Mouse (Mus musculus) liver, embryonic 15.5 days (tissue): ENCODE results near the gene Abca7. TPM values are rescaled to one million over a fixed set of nuclear protein-coding genes. Genes with fewer than 3 reads are reported as not detected.
A peak's percentile ranks its signal among the peaks of the same experiment; 100 is the strongest.

Experiments
- ATAC-seq: fragments of 200-750 bp; cut with Nextera tagmentation; 2 replicates; pipeline ENCODE4 v1.8.0; 2017; ENCODE audit warnings: moderate number of reproducible peaks, mild to moderate bottlenecking, moderate library complexity; ENCODE audit not compliant: insufficient read depth
- H3K27ac ChIP-seq: fragments of 300-500 bp; sonication (generic); replicated peaks from 2 replicates; pipeline ENCODE4 v1.5.1; 2015; ENCODE audit warnings: mild to moderate bottlenecking, inconsistent platforms
- H3K27me3 ChIP-seq: fragments of 300-500 bp; sonication (generic); 2 replicates; pipeline ENCODE4 v1.6.1; 2015; ENCODE audit warnings: mild to moderate bottlenecking, inconsistent platforms
- H3K36me3 ChIP-seq: fragments of 300-500 bp; sonication (generic); replicated peaks from 2 replicates; pipeline ENCODE4 v1.6.1; 2015; ENCODE audit warnings: moderate library complexity, mild to moderate bottlenecking, inconsistent platforms
- H3K4me1 ChIP-seq: fragments of 300-500 bp; sonication (generic); replicated peaks from 2 replicates; pipeline ENCODE4 v1.6.1; 2015; ENCODE audit warnings: inconsistent platforms
- H3K4me2 ChIP-seq: fragments of 300-500 bp; sonication (generic); 2 replicates; pipeline ENCODE4 v1.6.1; 2015; ENCODE audit warnings: moderate library complexity, mild to moderate bottlenecking, inconsistent platforms
- H3K4me3 ChIP-seq: fragments of 300-500 bp; sonication (generic); replicated peaks from 2 replicates; pipeline ENCODE4 v1.5.1; 2015; ENCODE audit warnings: mild to moderate bottlenecking, inconsistent platforms
- H3K9ac ChIP-seq: fragments of 300-500 bp; sonication (generic); 2 replicates; pipeline ENCODE4 v1.6.1; 2015; ENCODE audit warnings: moderate library complexity, mild to moderate bottlenecking, inconsistent platforms
- H3K9me3 ChIP-seq: fragments of 300-500 bp; sonication (generic); replicated peaks from 2 replicates; pipeline ENCODE4 v1.6.1; 2016; ENCODE audit warnings: inconsistent platforms
- WGBS: fragments of 180-500 bp; shearing (Covaris S2); methylation state at CpG from one replicate; pipeline ENCODE4 v1.1.7; 2015; ENCODE audit warnings: mixed read lengths; ENCODE audit not compliant: insufficient replicate concordance; 5-methylcytosine and 5-hydroxymethylcytosine counted together
- polyA plus RNA-seq: library from polyadenylated mRNA; unstranded; fragments of >200 nt; fragmentation: Nextera tagmentation; extraction: Ambion mirVana; gene quantifications from 2 replicates; pipeline ENCODE4 v1.2.1, GENCODE M21; 2015

The Abca7 gene
- polyA plus RNA-seq, 1 experiment from 2014 or later, result 7.5 TPM

DNA sequence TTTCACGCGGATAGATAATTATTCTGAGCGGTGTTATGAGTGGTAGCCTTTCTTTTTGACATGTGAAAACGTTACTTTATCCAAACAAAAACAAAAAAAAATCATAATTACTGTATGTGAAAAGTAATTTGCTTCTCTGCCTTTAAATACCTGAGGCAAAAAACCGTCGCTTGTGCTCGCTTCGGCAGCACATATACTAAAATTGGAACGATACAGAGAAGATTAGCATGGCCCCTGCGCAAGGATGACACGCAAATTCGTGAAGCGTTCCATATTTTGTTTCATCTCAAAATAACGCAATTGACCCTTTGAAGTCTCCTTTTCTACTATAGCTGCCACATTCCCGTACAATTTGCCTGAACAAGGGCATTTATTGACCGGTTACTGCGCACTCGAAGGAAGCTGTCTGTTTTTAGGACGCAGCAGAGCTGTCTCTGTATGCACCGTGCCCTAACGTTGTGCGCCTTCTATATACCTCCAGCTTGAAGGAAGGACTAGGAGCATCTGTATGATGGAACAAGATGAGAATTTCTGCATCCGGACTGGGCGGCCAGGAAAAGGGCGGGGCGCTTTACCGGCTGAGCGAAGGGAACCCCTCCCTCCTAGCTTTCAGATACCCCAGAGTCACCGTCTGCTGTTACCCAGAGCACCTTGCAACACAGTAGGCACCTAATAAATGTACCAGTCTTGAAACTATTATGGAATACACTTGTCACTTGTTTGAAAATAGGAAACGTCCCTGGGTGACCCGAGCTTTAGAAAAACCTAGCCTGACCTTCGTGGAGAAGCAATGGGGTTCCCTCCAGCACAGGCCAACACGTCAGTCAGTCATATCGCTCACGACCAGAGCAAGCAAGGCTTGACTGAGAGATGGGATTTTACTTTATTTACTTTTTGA is 10.7 kb upstream of the Abca7 start:
- peak overlapping the region; percentile 88 for H3K9ac ChIP-seq
- H3K27ac ChIP-seq, result peak overlapping the region; percentile 99
- H3K4me2 ChIP-seq, result peak overlapping the region; percentile 91
- H3K36me3 ChIP-seq, result peaks cover 10% of the 10 kb centered on the region; the same call in 1 of the 2 replicates
- peaks cover 32% of the 10 kb centered on the region for H3K27me3 ChIP-seq
- no peaks in the 10 kb centered on the region for H3K9me3 ChIP-seq
- H3K4me1 ChIP-seq, result peaks cover 81% of the 10 kb centered on the region
- ATAC-seq, result peak; percentile 47
- 2% methylated on average over 35 of the region's 35 CpGs for WGBS
- H3K4me3 ChIP-seq, result peak overlapping the region; percentile 87

DNA sequence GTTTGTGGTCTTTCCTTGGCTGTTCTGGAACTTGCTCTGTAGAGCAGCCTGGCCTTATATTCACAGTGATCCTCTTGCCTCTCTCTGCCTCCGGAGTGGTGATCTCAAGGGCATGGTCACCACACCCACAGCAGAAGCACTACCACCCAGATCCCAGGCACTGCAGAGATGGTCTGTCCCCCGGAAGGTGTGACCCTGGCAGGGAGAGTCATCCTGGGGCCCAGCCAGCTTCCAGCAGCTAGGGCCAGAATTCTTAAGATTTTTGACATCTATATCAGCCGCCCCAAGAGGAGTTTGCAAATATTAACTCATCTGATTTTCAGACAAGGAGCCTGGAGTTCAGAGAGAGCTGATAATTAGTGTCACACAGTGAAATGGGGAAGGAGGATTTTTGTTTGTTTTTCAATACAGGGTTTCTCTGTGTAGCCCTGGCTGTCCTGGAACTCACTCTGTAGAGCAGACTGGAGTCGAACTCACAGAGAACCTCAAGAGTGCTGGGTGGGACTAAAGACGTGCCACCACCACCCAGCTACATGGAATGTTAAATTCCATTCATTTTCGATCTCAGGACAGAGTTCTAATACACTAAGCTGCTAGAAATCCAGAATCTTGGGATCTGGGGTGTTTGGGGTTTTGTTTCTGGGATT is 9.9 kb upstream of the Abca7 start:
- Histone ChIP-seq H3K9me3 (no peaks in the 10 kb centered on the region), H3K4me1 (peaks cover 81% of the 10 kb centered on the region), H3K4me2 (peak overlapping the region; percentile 91), H3K27me3 (peaks cover 38% of the 10 kb centered on the region), H3K27ac (peak overlapping the region; percentile 99), H3K9ac (peak overlapping the region; percentile 88), H3K4me3 (peak overlapping the region; percentile 87), H3K36me3 (peaks cover 9% of the 10 kb centered on the region)
- ATAC-seq, result peak; percentile 45
- WGBS, result 13% methylated on average over 6 of the region's 6 CpGs

- under 1% methylated on average over 11 of the region's 11 CpGs for WGBS
These were observed 9.3 kb upstream of the Abca7 start for GRCm38 (mm10) chr10:79986963-79987362.

GRCm38 (mm10) chr10:79987771-79988505 is 8.4 kb upstream of the Abca7 start:
- Histone ChIP-seq H3K27ac (peak overlapping the region; percentile 99), H3K4me2 (peak overlapping the region; percentile 91), H3K9me3 (no peaks in the 10 kb centered on the region), H3K4me3 (peak overlapping the region; percentile 61), H3K4me1 (peaks cover 68% of the 10 kb centered on the region), H3K36me3 (peaks cover 22% of the 10 kb centered on the region), H3K9ac (peak overlapping the region; percentile 88), H3K27me3 (peaks cover 38% of the 10 kb centered on the region)
- 16% methylated on average over 27 of the region's 27 CpGs for WGBS
- ATAC-seq, result no peak

More at GRCm38 (mm10) chr10:79986963-79987362, 9.3 kb upstream of the Abca7 start:
- Histone ChIP-seq H3K4me1 (peaks cover 75% of the 10 kb centered on the region), H3K36me3 (peaks cover 13% of the 10 kb centered on the region; the same call in 1 of the 2 replicates), H3K27me3 (peaks cover 38% of the 10 kb centered on the region), H3K4me3 (peak overlapping the region; percentile 87), H3K4me2 (peak overlapping the region; percentile 91), H3K9ac (peak overlapping the region; percentile 88), H3K27ac (peak overlapping the region; percentile 99), H3K9me3 (no peaks in the 10 kb centered on the region)
- ATAC-seq, result no peak

DNA sequence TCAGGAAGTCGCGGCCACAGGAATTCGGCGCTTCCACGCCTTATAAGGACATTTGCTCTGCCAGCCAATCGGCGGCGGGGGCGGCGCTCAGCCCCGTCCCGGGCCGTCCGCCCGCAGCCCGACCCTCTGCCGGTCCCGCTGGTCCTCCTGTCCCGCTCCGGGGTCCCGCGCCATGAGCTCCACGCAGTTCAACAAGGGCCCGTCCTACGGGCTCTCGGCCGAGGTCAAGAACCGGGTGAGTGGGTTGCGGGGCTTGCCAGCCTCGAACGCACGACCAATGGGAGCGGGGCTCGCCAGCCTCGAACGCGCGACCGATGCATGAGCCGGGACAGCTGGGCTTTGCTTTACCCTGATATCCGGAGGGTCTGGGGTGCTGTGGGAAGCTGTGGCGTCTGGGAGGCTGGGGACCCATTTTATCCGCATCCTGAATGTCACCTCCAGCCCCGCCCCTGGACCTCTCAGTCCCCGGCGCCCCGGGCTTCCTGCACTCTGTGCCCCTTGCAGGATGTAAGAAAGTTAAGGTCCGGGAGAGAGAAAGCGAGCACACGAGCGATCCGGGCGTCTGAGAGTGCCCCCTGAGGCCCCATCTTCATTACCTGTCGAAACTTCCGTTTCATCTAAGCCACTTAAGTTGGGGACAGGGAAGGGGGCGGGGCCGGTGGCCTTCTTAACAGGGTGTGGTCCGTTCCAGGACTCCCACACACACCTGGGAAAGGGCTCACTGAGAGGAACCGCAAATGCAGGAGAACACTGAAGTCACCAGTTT is 7.6 kb upstream of the Abca7 start, which contains the start of gene Cnn2:
Cnn2 (plus strand) TSS at position 79 of the 766 bp plus-strand sequence.
- Histone ChIP-seq H3K9me3 (no peaks in the 10 kb centered on the region), H3K4me1 (peaks cover 67% of the 10 kb centered on the region), H3K27ac (peak within 1 kb of the TSS; percentile 99), H3K4me2 (peak within 1 kb of the TSS; percentile 91), H3K4me3 (peak within 1 kb of the TSS; percentile 87), H3K27me3 (peaks cover 38% of the 10 kb centered on the region), H3K9ac (peak within 1 kb of the TSS; percentile 88), H3K36me3 (peaks cover 29% of the 10 kb centered on the region)
- WGBS, result under 1% methylated on average over 58 of the region's 59 CpGs
- ATAC-seq, result no peak

GRCm38 (mm10) chr10:79989272-79989786 is 7.0 kb upstream of the Abca7 start:
- WGBS, result 39% methylated on average over 8 of the region's 8 CpGs
- Histone ChIP-seq H3K4me1 (peaks cover 67% of the 10 kb centered on the region), H3K9me3 (no peaks in the 10 kb centered on the region), H3K4me2 (peak overlapping the region; percentile 91), H3K27me3 (peaks cover 38% of the 10 kb centered on the region), H3K36me3 (peaks cover 29% of the 10 kb centered on the region), H3K4me3 (peak overlapping the region; percentile 61), H3K9ac (peak overlapping the region; percentile 55; the same call in 1 of the 2 replicates), H3K27ac (peak overlapping the region; percentile 99)
- ATAC-seq, result no peak

DNA sequence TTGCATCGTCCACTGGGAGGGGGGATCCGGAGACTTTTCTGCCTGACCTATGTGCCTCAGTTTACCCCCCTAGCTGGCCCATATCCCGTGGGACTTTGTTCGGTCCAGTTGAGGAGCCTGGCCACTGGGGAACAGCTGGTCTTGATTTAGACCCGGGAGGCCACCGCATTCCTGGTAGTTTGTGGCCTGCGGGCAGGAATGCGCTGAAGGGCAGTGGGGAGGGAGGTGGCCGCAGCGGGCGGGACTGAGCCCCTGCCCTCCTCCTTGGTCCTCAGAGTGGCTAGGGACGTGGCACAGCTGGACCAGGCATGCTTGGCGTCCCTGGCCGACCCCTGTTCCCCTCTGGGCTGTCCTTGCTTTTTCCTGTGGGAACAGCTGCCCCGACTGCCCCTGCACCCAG is 6.4 kb upstream of the Abca7 start:
- H3K4me1 ChIP-seq, result peaks cover 69% of the 10 kb centered on the region
- peaks cover 38% of the 10 kb centered on the region for H3K27me3 ChIP-seq
- no peak overlapping the region for H3K27ac ChIP-seq
- peak overlapping the region; percentile 61 for H3K4me3 ChIP-seq
- no peak for ATAC-seq
- H3K9ac ChIP-seq, result 0 out of 2 replicates have a peak overlapping the region, but pooled peaks have one; percentile 55
- H3K4me2 ChIP-seq, result peak overlapping the region; percentile 91
- WGBS, result 48% methylated on average over 15 of the region's 15 CpGs
- H3K36me3 ChIP-seq, result peaks cover 29% of the 10 kb centered on the region
- no peaks in the 10 kb centered on the region for H3K9me3 ChIP-seq

GRCm38 (mm10) chr10:79991099-79991498 is 5.2 kb upstream of the Abca7 start:
- no peak overlapping the region for H3K4me3 ChIP-seq
- peaks cover 74% of the 10 kb centered on the region for H3K4me1 ChIP-seq
- H3K27ac ChIP-seq, result no peak overlapping the region
- WGBS, result 64% methylated on average over 12 of the region's 12 CpGs
- peaks cover 38% of the 10 kb centered on the region for H3K27me3 ChIP-seq
- H3K9me3 ChIP-seq, result no peaks in the 10 kb centered on the region
- H3K9ac ChIP-seq, result no peak overlapping the region
- no peak for ATAC-seq
- H3K4me2 ChIP-seq, result peak overlapping the region; percentile 13; the same call in 1 of the 2 replicates
- peaks cover 29% of the 10 kb centered on the region for H3K36me3 ChIP-seq

DNA sequence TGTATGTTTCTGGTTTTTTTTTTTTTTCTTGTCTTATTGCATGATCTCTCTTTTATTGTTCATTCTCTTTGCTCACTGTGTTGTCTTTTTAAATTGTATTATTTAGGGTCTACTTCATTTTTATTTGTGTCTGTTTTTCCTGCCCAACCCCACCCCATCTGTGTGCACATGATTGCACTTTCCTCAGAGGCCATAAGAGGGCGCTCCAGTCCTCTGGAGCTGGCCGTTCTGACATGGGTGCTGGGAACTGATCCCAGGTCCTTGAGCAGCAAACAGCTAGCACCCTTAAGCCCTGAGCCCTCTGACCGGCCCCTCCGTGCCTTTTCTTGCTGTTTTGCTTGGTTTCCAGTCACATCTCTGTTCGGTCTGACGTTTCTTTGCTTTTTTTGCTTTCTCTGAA is 4.7 kb upstream of the Abca7 start:
- H3K36me3 ChIP-seq, result peaks cover 29% of the 10 kb centered on the region

More for the DNA sequence above, 4.7 kb upstream of the Abca7 start:
- Histone ChIP-seq H3K4me3 (no peak overlapping the region), H3K4me2 (no peak overlapping the region), H3K4me1 (peaks cover 71% of the 10 kb centered on the region), H3K9ac (no peak overlapping the region), H3K27me3 (peaks cover 38% of the 10 kb centered on the region), H3K9me3 (no peaks in the 10 kb centered on the region), H3K27ac (no peak overlapping the region)
- no peak for ATAC-seq
- 81% methylated on average over 6 of the region's 6 CpGs for WGBS
